Mouse (Mus musculus): Measurements from ENCODE around the gene Hspa14. TPM values are rescaled to one million over a fixed set of nuclear protein-coding genes. Genes with fewer than 3 reads are reported as not detected.
A peak's percentile ranks its signal among the peaks of the same experiment; 100 is the strongest.

Gene Hspa14
- total and polyA plus RNA-seq, 3 experiments, result 87.4 to 131 (median 88.0) TPM

GRCm38 (mm10) chr2:3546588-3546987 is 34.0 kb upstream of the Hspa14 start (continued):
- TF ChIP-seq RCOR1 (conservative IDR thresholded peaks at IDR 0.05; ENCODE audit: low read depth, low read length), result no peak

GRCm38 (mm10) chr2:3546055-3546454 is 33.4 kb upstream of the Hspa14 start:
- H3K4me2 ChIP-seq (ENCODE audit: insufficient read depth, low read depth, poor library complexity, severe bottlenecking), result no peak overlapping the region
- no peaks in the 10 kb centered on the region for H3K9me3 ChIP-seq (replicated peaks; ENCODE audit: low read length)
- peaks cover 0 to 2% of the 10 kb centered on the region in 2 experiments; a peak in 1 of 4 replicates for H3K4me1 ChIP-seq (ENCODE audit: control insufficient read depth in 1 of 2, insufficient read depth in 2 of 2)
- no peak overlapping the region for H3K4me3 ChIP-seq (replicated peaks in 1 of 3; ENCODE audit: low read depth in 2 of 3, low read length in 2 of 3, poor library complexity in 1 of 3)
- in situ Hi-C loops (cut with MboI; ENCODE audit: low pct_ligation_motif_present, low pct_unique_long_range_greater_than_20kb, low sequenced_read_pairs), result no loop called here
- H3K27me3 ChIP-seq (replicated peaks), result no peaks in the 10 kb centered on the region
- no peaks in the 10 kb centered on the region for H3K36me3 ChIP-seq (replicated peaks in 1 of 2; ENCODE audit: control insufficient read depth in 1 of 2, insufficient read depth in 1 of 2, low read length in 1 of 2)
- H3K9ac ChIP-seq (ENCODE audit: insufficient read depth, low read depth), result no peak overlapping the region
- TF ChIP-seq GABPA (IDR thresholded peaks at IDR 0.05; ENCODE audit: insufficient replicate concordance, low read depth, low read length) (no peak), JUND (conservative IDR thresholded peaks at IDR 0.05; ENCODE audit: low read depth, low read length) (no peak), IRF4 (IDR thresholded peaks at IDR 0.05; ENCODE audit: low read depth, low read length) (no peak), MAFK (IDR thresholded peaks at IDR 0.05; ENCODE audit: insufficient replicate concordance, low read length) (no peak)
- H3K27ac ChIP-seq (ENCODE audit: insufficient read depth, low read depth), result no peak overlapping the region
- DNase-seq (ENCODE audit: extremely low read depth), result no peak
- H3K79me2 ChIP-seq (replicated peaks; ENCODE audit: control insufficient read depth, extremely low read depth, insufficient read depth, poor library complexity, severe bottlenecking), result no peaks in the 10 kb centered on the region
- dilution Hi-C loops (cut with MboI; ENCODE audit: extremely low pct_ligation_motif_present, extremely low pct_unique_long_range_greater_than_20kb, low sequenced_read_pairs), result no loop called here

- no peak for TF ChIP-seq SIN3A (IDR thresholded peaks at IDR 0.05; ENCODE audit: low read length)
- TF ChIP-seq PAX5 (IDR thresholded peaks at IDR 0.05; ENCODE audit: low read length), result no peak
- no peak for TF ChIP-seq IRF4 (IDR thresholded peaks at IDR 0.05; ENCODE audit: low read depth, low read length)
- no peak for TF ChIP-seq ELF1 (IDR thresholded peaks at IDR 0.05; ENCODE audit: low read depth, low read length)
- no peak for TF ChIP-seq ZC3H11A (IDR thresholded peaks at IDR 0.05; ENCODE audit: low read depth, low read length)
- no peak for TF ChIP-seq RCOR1 (conservative IDR thresholded peaks at IDR 0.05; ENCODE audit: low read depth, low read length)
- no peak for TF ChIP-seq MAFK (IDR thresholded peaks at IDR 0.05; ENCODE audit: insufficient replicate concordance, low read length)
- peak; percentile 36; the same call in 1 of the 2 replicates for TF ChIP-seq MAX (IDR thresholded peaks at IDR 0.05; ENCODE audit: low read length)
- TF ChIP-seq MYC (IDR thresholded peaks at IDR 0.05; ENCODE audit: low read depth, low read length), result 0 out of 2 replicates have a peak, but pooled peaks have one; percentile 31
- TF ChIP-seq MXI1 (IDR thresholded peaks at IDR 0.05; ENCODE audit: low read depth, low read length), result no peak
- no peak for TF ChIP-seq POLR2AphosphoS2 (IDR thresholded peaks at IDR 0.05; ENCODE audit: low read depth, low read length)
- dilution Hi-C loops (cut with MboI; ENCODE audit: extremely low pct_ligation_motif_present, extremely low pct_unique_long_range_greater_than_20kb, low sequenced_read_pairs), result no loop called here
- Histone ChIP-seq H3K4me3 (replicated peaks in 1 of 3; ENCODE audit: low read depth in 2 of 3, low read length in 2 of 3, poor library complexity in 1 of 3) (no peak overlapping the region), H3K79me2 (replicated peaks; ENCODE audit: control insufficient read depth, extremely low read depth, insufficient read depth, poor library complexity, severe bottlenecking) (no peaks in the 10 kb centered on the region), H3K9me3 (replicated peaks; ENCODE audit: low read length) (no peaks in the 10 kb centered on the region), H3K27me3 (replicated peaks) (no peaks in the 10 kb centered on the region), H3K4me1 (ENCODE audit: control insufficient read depth in 1 of 2, insufficient read depth in 2 of 2) (peaks cover 0 to 2% of the 10 kb centered on the region in 2 experiments; a peak in 1 of 4 replicates), H3K27ac (ENCODE audit: insufficient read depth, low read depth) (no peak overlapping the region), H3K4me2 (ENCODE audit: insufficient read depth, low read depth, poor library complexity, severe bottlenecking) (no peak overlapping the region), H3K36me3 (replicated peaks in 1 of 2; ENCODE audit: control insufficient read depth in 1 of 2, insufficient read depth in 1 of 2, low read length in 1 of 2) (no peaks in the 10 kb centered on the region), H3K9ac (ENCODE audit: insufficient read depth, low read depth) (no peak overlapping the region)
- in situ Hi-C loops (cut with MboI; ENCODE audit: low pct_ligation_motif_present, low pct_unique_long_range_greater_than_20kb, low sequenced_read_pairs), result no loop called here
- DNase-seq (ENCODE audit: extremely low read depth), result no peak
Measured at GRCm38 (mm10) chr2:3541307-3542079, 28.9 kb upstream of the Hspa14 start.
